Mouse (Mus musculus) midbrain, embryonic 12.5 days (tissue): ENCODE data around the gene Olfr912. TPM values are rescaled to one million over a fixed set of nuclear protein-coding genes. Genes with fewer than 3 reads are reported as not detected.

ENCODE experiments used
- ATAC-seq: fragments of 200-750 bp; cut with Nextera tagmentation; 2 replicates; pipeline ENCODE4 v1.8.0; 2017; ENCODE audit warnings: low read depth, moderate TSS enrichment, moderate library complexity; ENCODE audit not compliant: low FRiP score
- H3K27ac ChIP-seq: fragments of 300-500 bp; sonication (generic); replicated peaks from 2 replicates; pipeline ENCODE4 v1.5.1; 2016; ENCODE audit warnings: mild to moderate bottlenecking
- H3K27me3 ChIP-seq: fragments of 300-500 bp; sonication (generic); 2 replicates; pipeline ENCODE4 v1.6.1; 2016; ENCODE audit warnings: mild to moderate bottlenecking
- H3K36me3 ChIP-seq: fragments of 300-500 bp; sonication (generic); 2 replicates; pipeline ENCODE4 v1.6.1; 2016
- H3K4me1 ChIP-seq: fragments of 300-500 bp; sonication (generic); 2 replicates; pipeline ENCODE4 v1.6.1; 2016
- H3K4me2 ChIP-seq: fragments of 300-500 bp; sonication (generic); replicated peaks from 2 replicates; pipeline ENCODE4 v1.6.1; 2016; ENCODE audit warnings: mild to moderate bottlenecking, moderate library complexity
- H3K4me3 ChIP-seq: fragments of 300-500 bp; sonication (generic); 2 replicates; pipeline ENCODE4 v1.5.1; 2016; ENCODE audit warnings: mild to moderate bottlenecking
- H3K9ac ChIP-seq: fragments of 300-500 bp; sonication (generic); replicated peaks from 2 replicates; pipeline ENCODE4 v1.6.1; 2016; ENCODE audit warnings: mild to moderate bottlenecking, moderate library complexity
- H3K9me3 ChIP-seq: fragments of 300-500 bp; sonication (generic); 2 replicates; pipeline ENCODE4 v1.6.1; 2016; ENCODE audit warnings: mild to moderate bottlenecking
- WGBS: fragments of 180-500 bp; shearing (Covaris S2); methylation state at CpG from one replicate; pipeline ENCODE4 v1.1.7; 2016; 5-methylcytosine and 5-hydroxymethylcytosine counted together
- polyA plus RNA-seq: library from polyadenylated mRNA; unstranded; fragments of >200 nt; fragmentation: Nextera tagmentation; extraction: Ambion mirVana; gene quantifications from 2 replicates; pipeline ENCODE4 v1.2.1, GENCODE M21; 2016

Olfr912 gene
- polyA plus RNA-seq, result not detected in 2 replicates

- H3K4me3 ChIP-seq, result no peak within 1 kb of the TSS
- no peaks in the 10 kb centered on the region for H3K27me3 ChIP-seq
- no peak within 1 kb of the TSS for H3K27ac ChIP-seq
- no peak for ATAC-seq
- no peak within 1 kb of the TSS for H3K9ac ChIP-seq
- WGBS, result 69% methylated on average over 1 of the region's 1 CpGs
- H3K9me3 ChIP-seq, result no peaks in the 10 kb centered on the region
- H3K4me2 ChIP-seq, result no peak within 1 kb of the TSS
- no peaks in the 10 kb centered on the region for H3K4me1 ChIP-seq
- H3K36me3 ChIP-seq, result no peaks in the 10 kb centered on the region
These were observed at the start of gene Olfr912 for GRCm38 (mm10) chr9:38579878-38580277. Olfr912 (plus strand) TSS chr9:38580178.

GRCm38 (mm10) chr9:38537549-38537948 is 42.4 kb upstream of the Olfr912 start, which contains the start of gene Olfr910:
Olfr910 (plus strand) TSS chr9:38537849.
- no peaks in the 10 kb centered on the region for H3K4me1 ChIP-seq
- no peak within 1 kb of the TSS for H3K4me2 ChIP-seq
- no peaks in the 10 kb centered on the region for H3K36me3 ChIP-seq
- no peak within 1 kb of the TSS for H3K4me3 ChIP-seq
- no peak for ATAC-seq
- 86% methylated on average over 2 of the region's 2 CpGs for WGBS
- no peak within 1 kb of the TSS for H3K9ac ChIP-seq
- no peak within 1 kb of the TSS for H3K27ac ChIP-seq
- no peaks in the 10 kb centered on the region for H3K9me3 ChIP-seq
- H3K27me3 ChIP-seq, result no peaks in the 10 kb centered on the region

- no peaks in the 10 kb centered on the region for H3K9me3 ChIP-seq
- ATAC-seq, result no peak
- H3K4me3 ChIP-seq, result no peak overlapping the region
- 29% methylated on average over 1 of the region's 1 CpGs for WGBS
- H3K9ac ChIP-seq, result no peak overlapping the region
- H3K4me2 ChIP-seq, result no peak overlapping the region
- no peaks in the 10 kb centered on the region for H3K4me1 ChIP-seq
- no peaks in the 10 kb centered on the region for H3K27me3 ChIP-seq
- H3K36me3 ChIP-seq, result no peaks in the 10 kb centered on the region
- no peak overlapping the region for H3K27ac ChIP-seq
These were observed 11.1 kb downstream of the Olfr912 start for GRCm38 (mm10) chr9:38591056-38591455.

- 68% methylated on average over 2 of the region's 2 CpGs for WGBS
These were observed 12.5 kb downstream of the Olfr912 start, which contains the start of gene Olfr913 for GRCm38 (mm10) chr9:38592459-38592858. Olfr913 (plus strand) TSS chr9:38592759.

GRCm38 (mm10) chr9:38604802-38605201 is 24.8 kb downstream of the Olfr912 start, which contains the start of gene Olfr914:
Olfr914 (plus strand) TSS chr9:38605102.
- Histone ChIP-seq H3K27me3 (no peaks in the 10 kb centered on the region), H3K9me3 (no peaks in the 10 kb centered on the region), H3K36me3 (no peaks in the 10 kb centered on the region), H3K9ac (no peak within 1 kb of the TSS), H3K4me2 (no peak within 1 kb of the TSS), H3K4me1 (no peaks in the 10 kb centered on the region), H3K27ac (no peak within 1 kb of the TSS), H3K4me3 (no peak within 1 kb of the TSS)
- WGBS, result 68% methylated on average over 2 of the region's 2 CpGs
- ATAC-seq, result no peak

More at GRCm38 (mm10) chr9:38592459-38592858, 12.5 kb downstream of the Olfr912 start, which contains the start of gene Olfr913:
- Histone ChIP-seq H3K36me3 (no peaks in the 10 kb centered on the region), H3K4me3 (no peak within 1 kb of the TSS), H3K4me1 (no peaks in the 10 kb centered on the region), H3K27me3 (no peaks in the 10 kb centered on the region), H3K4me2 (no peak within 1 kb of the TSS), H3K9me3 (no peaks in the 10 kb centered on the region), H3K27ac (no peak within 1 kb of the TSS), H3K9ac (no peak within 1 kb of the TSS)
- no peak for ATAC-seq

- no peaks in the 10 kb centered on the region for H3K9me3 ChIP-seq
- ATAC-seq, result no peak
- no peak overlapping the region for H3K27ac ChIP-seq
- 75% methylated on average over 4 of the region's 4 CpGs for WGBS
- no peak overlapping the region for H3K4me2 ChIP-seq
- H3K9ac ChIP-seq, result no peak overlapping the region
- H3K36me3 ChIP-seq, result no peaks in the 10 kb centered on the region
- no peaks in the 10 kb centered on the region for H3K27me3 ChIP-seq
- no peak overlapping the region for H3K4me3 ChIP-seq
- no peaks in the 10 kb centered on the region for H3K4me1 ChIP-seq
These were observed 52.4 kb downstream of the Olfr912 start for GRCm38 (mm10) chr9:38632406-38632805.

Other genes with a start within 250 kb of the Olfr912 start
- gene Olfr898, start 231.8 kb upstream of the Olfr912 start, polyA plus RNA-seq, result not detected in 2 replicates
- not detected in 2 replicates for gene Olfr250, start 213.3 kb upstream of the Olfr912 start, polyA plus RNA-seq
- not detected in 2 replicates for gene Olfr251, start 203.1 kb upstream of the Olfr912 start, polyA plus RNA-seq
- gene Olfr147, start 178.5 kb upstream of the Olfr912 start, polyA plus RNA-seq, result not detected in 2 replicates
- gene Olfr901, start 150.7 kb upstream of the Olfr912 start, polyA plus RNA-seq, result not detected in 2 replicates
- not detected in 2 replicates for gene Olfr902, start 132.5 kb upstream of the Olfr912 start, polyA plus RNA-seq
- gene Olfr904, start 117.0 kb upstream of the Olfr912 start, polyA plus RNA-seq, result not detected in 2 replicates
- not detected in 2 replicates for gene Olfr905, start 109.1 kb upstream of the Olfr912 start, polyA plus RNA-seq
- gene Olfr906, start 93.1 kb upstream of the Olfr912 start, polyA plus RNA-seq, result not detected in 2 replicates
- not detected in 2 replicates for gene Olfr907, start 84.4 kb upstream of the Olfr912 start, polyA plus RNA-seq
- not detected in 2 replicates for gene Olfr911-ps1, start 58.6 kb upstream of the Olfr912 start, polyA plus RNA-seq
- not detected in 2 replicates for gene Olfr910, start 42.3 kb upstream of the Olfr912 start, polyA plus RNA-seq
- gene Olfr913, start 12.6 kb downstream of the Olfr912 start, polyA plus RNA-seq, result not detected in 2 replicates
- gene Olfr914, start 24.9 kb downstream of the Olfr912 start, polyA plus RNA-seq, result not detected in 2 replicates
- not detected in 2 replicates for gene Olfr916, start 79.7 kb downstream of the Olfr912 start, polyA plus RNA-seq
- gene Olfr917, start 85.7 kb downstream of the Olfr912 start, polyA plus RNA-seq, result not detected in 2 replicates
- gene Olfr918, start 94.4 kb downstream of the Olfr912 start, polyA plus RNA-seq, result not detected in 2 replicates
- not detected in 2 replicates for gene Olfr919, start 123.5 kb downstream of the Olfr912 start, polyA plus RNA-seq
- 7.9 and 9.0 TPM in 2 replicates for gene Vwa5a, start 138.1 kb downstream of the Olfr912 start, polyA plus RNA-seq
- not detected in 2 replicates for gene Olfr920, start 172.1 kb downstream of the Olfr912 start, polyA plus RNA-seq
- gene Olfr921, start 192.9 kb downstream of the Olfr912 start, polyA plus RNA-seq, result not detected in 2 replicates
- not detected in 2 replicates for gene Olfr922, start 234.4 kb downstream of the Olfr912 start, polyA plus RNA-seq
- not detected in 2 replicates for gene Olfr923, start 246.4 kb downstream of the Olfr912 start, polyA plus RNA-seq